In genomic region chr4:128142279-128142678, GRCm38 (mm10) we compare ENCODE assay signal across 28 mouse cellular contexts.
DNase-seq lines count a peak whose midpoint lies in the region; ATAC-seq lines count a peak whose summit lies in the region.
"Had no signal": no experiment of that assay in that cellular context is flagged by ENCODE, and none has a peak within 500 bp of the region (broad histone marks: within the 10 kb centered on the region; RNA-seq: fewer than 3 reads in every experiment).

No protein-coding gene starts in this region.

- no peak overlapping the region for H3K4me3 ChIP-seq in hindbrain, embryonic 16.5 days (ENCODE audit: low read length)
- H3K4me3 ChIP-seq in hindbrain, embryonic 13.5 days, result no peak overlapping the region
- H3K4me3 ChIP-seq: erythroblast, embryonic 14.5 days; hindbrain, embryonic 12.5 days; kidney, embryonic 15.5 days; limb, embryonic 10.5 days; limb, embryonic 15.5 days; midbrain, embryonic 15.5 days; neural tube, embryonic 15.5 days; stomach, embryonic 15.5 days had no signal

- no peaks in the 10 kb centered on the region for H3K9me3 ChIP-seq in hindbrain, embryonic 16.5 days (ENCODE audit: control insufficient read depth, low read length)
- no peaks in the 10 kb centered on the region for H3K9me3 ChIP-seq in hindbrain, embryonic 13.5 days
- H3K9me3 ChIP-seq: hindbrain, embryonic 12.5 days; kidney, embryonic 15.5 days; limb, embryonic 10.5 days; limb, embryonic 15.5 days; midbrain, embryonic 15.5 days; neural tube, embryonic 15.5 days; stomach, embryonic 15.5 days had no signal

- H3K27me3 ChIP-seq in hindbrain, embryonic 16.5 days (replicated peaks; ENCODE audit: control insufficient read depth, insufficient read depth, low read length), result no peaks in the 10 kb centered on the region
- no peaks in the 10 kb centered on the region for H3K27me3 ChIP-seq in hindbrain, embryonic 13.5 days
- H3K27me3 ChIP-seq: hindbrain, embryonic 12.5 days; kidney, embryonic 15.5 days; limb, embryonic 15.5 days; midbrain, embryonic 15.5 days; neural tube, embryonic 15.5 days; stomach, embryonic 15.5 days had no signal

- no peak overlapping the region; the same call in 1 of the 2 replicates for H3K27ac ChIP-seq in hindbrain, embryonic 16.5 days (ENCODE audit: low read depth, low read length)
- H3K27ac ChIP-seq in hindbrain, embryonic 13.5 days, result no peak overlapping the region
- H3K27ac ChIP-seq: hindbrain, embryonic 12.5 days; kidney, embryonic 15.5 days; limb, embryonic 10.5 days; limb, embryonic 15.5 days; liver, embryonic 14.5 days; midbrain, embryonic 15.5 days; stomach, embryonic 15.5 days had no signal

- 64% methylated on average over 3 of the region's 3 CpGs for WGBS in hindbrain, embryonic 16.5 days
- WGBS in hindbrain, embryonic 13.5 days, result 78% methylated on average over 3 of the region's 3 CpGs

- H3K9ac ChIP-seq in hindbrain, embryonic 16.5 days (ENCODE audit: low read depth, low read length), result no peak overlapping the region
- H3K9ac ChIP-seq in hindbrain, embryonic 13.5 days, result no peak overlapping the region
- H3K9ac ChIP-seq: hindbrain, embryonic 12.5 days; kidney, embryonic 15.5 days; limb, embryonic 15.5 days; liver, embryonic 14.5 days; lung, embryonic 14.5 days; midbrain, embryonic 15.5 days; neural tube, embryonic 15.5 days; stomach, embryonic 15.5 days had no signal

- no peaks in the 10 kb centered on the region for H3K36me3 ChIP-seq in hindbrain, embryonic 16.5 days (ENCODE audit: control insufficient read depth, insufficient read depth, low read length)
- no peaks in the 10 kb centered on the region for H3K36me3 ChIP-seq in hindbrain, embryonic 13.5 days
- H3K36me3 ChIP-seq: G1E; hindbrain, embryonic 12.5 days; kidney, embryonic 15.5 days; limb, embryonic 10.5 days; limb, embryonic 15.5 days; midbrain, embryonic 15.5 days; neural tube, embryonic 15.5 days; stomach, embryonic 15.5 days had no signal

- peaks cover 2% of the 10 kb centered on the region; the same call in 1 of the 2 replicates for H3K4me1 ChIP-seq in hindbrain, embryonic 16.5 days (ENCODE audit: control insufficient read depth, insufficient read depth, low read depth, low read length)
- peaks cover 13% of the 10 kb centered on the region for H3K4me1 ChIP-seq in hindbrain, embryonic 13.5 days (replicated peaks)
- H3K4me1 ChIP-seq: kidney, embryonic 15.5 days; limb, embryonic 10.5 days; limb, embryonic 15.5 days; stomach, embryonic 15.5 days had no signal

- no peak overlapping the region for H3K4me2 ChIP-seq in hindbrain, embryonic 16.5 days (ENCODE audit: low read length)
- no peak overlapping the region for H3K4me2 ChIP-seq in hindbrain, embryonic 13.5 days
- H3K4me2 ChIP-seq: hindbrain, embryonic 12.5 days; kidney, embryonic 15.5 days; limb, embryonic 15.5 days; lung, embryonic 14.5 days; midbrain, embryonic 15.5 days; neural tube, embryonic 15.5 days; stomach, embryonic 15.5 days had no signal

- ATAC-seq in hindbrain, embryonic 16.5 days, result 0 out of 2 replicates have a peak, but pooled peaks have one; percentile 24
- ATAC-seq in hindbrain, embryonic 13.5 days (ENCODE audit: low FRiP score), result no peak
- ATAC-seq: forebrain, embryonic 16.5 days; inflammation-experienced regulatory T-cells, adult 6 months; midbrain, embryonic 15.5 days had no signal

- DNase-seq in cerebellum, adult 11 months, result peak; percentile 83
- peak; percentile 94 for DNase-seq in cerebellum, adult 9-10 months
- peak; percentile 84 for DNase-seq in cerebellum, postnatal 36 days
- DNase-seq in heart, postnatal 4 days, result no peak
- no peak for DNase-seq in kidney, adult 11 months
- DNase-seq: adrenal gland, adult 8-10 months; gastrocnemius, postnatal 10 days; heart, postnatal 14 days; kidney, adult 18-20 months; kidney, postnatal 25 days; lung, embryonic 14.5 days; lung, postnatal 14 days; right cerebral cortex, postnatal 25 days; thymus, postnatal 14 days had no signal

Comparison
In these comparisons a context has a peak if more than half of its experiments do, and no peak if none do; other contexts are left out.
1. DNase-seq: peak in cerebellum, adult 11 months (single experiment), cerebellum, adult 9-10 months (single experiment) and cerebellum, postnatal 36 days (2 of 2); none in heart, postnatal 4 days (single experiment) and kidney, adult 11 months (single experiment).